Mouse (Mus musculus) left cerebral cortex, adult 9 months (tissue): ENCODE measurements at regions not wholly inside any gene's neighbourhood (a gene's known extent, or its start where the extent isn't known, plus 50 kb on each side); places are given as distances from the start of the nearest gene placed in this dataset.
"Not testable (repeated sequence)": the region's sequence is repeated elsewhere in the genome, so short reads cannot be mapped to it uniquely, and the experiment has no call there.

Experiments
- DNase-seq, 2 experiments: peaks; one replicate each; pipeline ENCODE4 v3.0.0; 2022; ENCODE audit warnings: low spot score in 2 of 2

DNA sequence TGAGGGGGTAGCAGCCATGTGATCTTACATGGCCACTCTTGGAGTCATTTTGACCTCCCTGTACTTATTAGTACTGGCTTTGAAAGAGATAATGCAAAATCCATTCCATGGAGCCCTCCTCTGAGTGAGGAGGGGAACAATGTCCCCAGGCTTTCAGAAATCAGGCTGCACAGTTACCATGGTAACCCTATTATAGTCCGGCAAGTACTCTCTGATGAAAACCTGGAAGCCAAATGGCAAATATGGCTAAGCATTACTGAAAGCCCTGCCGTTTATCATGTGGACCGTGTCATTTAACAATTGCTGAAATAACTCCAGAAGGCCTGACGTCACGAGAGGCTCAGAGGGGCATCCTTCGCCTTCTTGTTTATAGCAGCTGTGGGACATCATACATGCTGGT is 82.5 kb upstream of the Xcl1 start:
- DNase-seq, result peak in 1 of 2 experiments; percentile 3

DNA sequence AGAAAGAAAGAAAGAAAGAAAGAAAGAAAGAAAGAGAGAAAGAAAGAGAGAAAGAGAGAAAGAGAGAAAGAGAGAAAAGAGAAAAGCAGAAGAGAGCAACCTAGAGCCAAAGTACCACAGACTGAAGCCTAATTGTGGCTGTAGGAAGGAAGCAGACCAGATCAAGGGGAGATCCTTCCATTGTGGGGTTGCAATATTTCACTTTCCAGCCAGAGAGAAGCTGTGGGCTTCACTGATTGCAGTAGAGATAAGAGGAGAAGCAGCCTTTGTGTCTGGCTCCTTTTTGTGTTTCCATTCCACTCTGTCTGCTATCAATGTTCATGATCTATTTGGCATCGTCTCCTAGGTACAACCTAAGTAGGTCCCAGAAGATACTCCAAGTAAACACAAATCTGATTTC is 79.0 kb upstream of the Xcl1 start:
- no peak for DNase-seq

DNA sequence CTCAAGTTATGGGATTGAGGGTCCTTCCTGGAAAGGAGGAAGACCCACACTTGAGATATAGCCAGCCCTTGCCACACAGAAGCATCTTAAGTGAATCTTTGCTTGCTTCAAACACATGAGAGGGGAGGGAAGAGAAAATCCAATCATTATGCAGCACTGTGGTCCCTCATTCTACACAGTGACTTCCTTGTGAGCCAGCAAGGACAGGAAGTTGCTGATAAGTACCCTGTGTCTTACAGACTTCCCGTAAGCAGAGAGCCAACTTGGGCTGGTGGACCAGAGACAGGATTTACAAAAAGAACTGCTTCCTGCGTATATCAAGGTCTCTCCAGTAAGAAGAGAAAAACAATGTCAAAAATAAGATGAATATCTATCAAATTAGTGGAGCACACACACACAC is 78.1 kb upstream of the Xcl1 start:
- DNase-seq, result no peak

DNA sequence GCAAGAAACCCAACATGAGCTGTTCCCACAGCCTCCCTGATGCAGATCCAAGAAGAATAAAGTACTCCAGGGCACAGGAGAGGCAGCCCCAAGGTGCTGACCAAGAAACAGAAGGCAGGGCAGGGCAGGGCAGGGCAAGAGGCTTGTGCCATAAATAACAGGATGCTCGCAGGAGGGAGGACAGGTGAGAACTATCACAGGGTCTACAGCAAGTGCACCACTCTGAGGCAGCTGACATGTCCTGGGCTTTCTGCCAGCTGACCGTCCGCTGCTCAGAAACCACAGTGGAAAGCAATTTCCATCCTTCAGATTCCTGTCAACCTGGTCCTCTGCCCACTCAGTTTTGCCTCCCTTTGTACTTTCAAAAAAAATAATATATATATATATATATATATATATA is 77.0 kb upstream of the Xcl1 start:
- no peak for DNase-seq

DNA sequence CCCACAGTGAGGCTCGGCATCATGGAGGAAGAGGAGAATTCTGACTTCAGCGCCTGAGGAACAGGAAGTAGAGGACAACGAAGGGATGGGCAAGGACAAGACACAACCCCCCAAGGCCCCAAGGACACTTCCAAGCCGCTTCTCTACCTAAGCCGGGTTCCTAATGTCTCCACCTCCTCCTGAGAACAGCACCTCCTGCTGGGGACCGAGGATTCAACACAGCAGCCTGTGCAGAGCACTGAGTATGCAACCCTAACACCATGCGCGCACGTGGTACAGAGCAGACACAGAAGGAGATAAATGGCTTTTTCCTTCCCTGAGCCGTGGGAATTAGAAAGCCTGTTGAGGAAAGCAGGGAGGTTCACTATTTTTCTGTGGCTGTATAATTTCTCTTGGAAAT is 64.2 kb upstream of the Xcl1 start:
- DNase-seq, result no peak

DNA sequence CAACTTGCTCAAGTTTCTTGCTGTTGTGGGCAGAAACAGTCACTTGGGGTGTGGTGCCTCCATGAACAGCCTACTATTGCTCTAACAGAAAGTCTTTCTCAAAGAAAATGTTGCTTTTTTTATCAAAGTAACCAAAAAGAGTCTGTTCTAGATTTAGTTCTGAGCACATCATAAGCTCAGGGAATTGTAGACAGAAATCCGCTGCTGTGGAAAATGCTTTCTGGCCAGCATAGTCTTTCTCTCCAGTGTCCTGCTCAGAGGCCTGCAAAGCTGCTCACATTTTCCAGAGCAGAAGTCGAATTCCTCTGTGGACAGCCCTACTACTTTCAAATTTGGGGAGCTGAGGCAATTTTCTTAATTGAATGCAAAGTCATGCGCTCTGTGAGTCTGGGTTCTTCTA is 63.3 kb upstream of the Xcl1 start:
- DNase-seq, result no peak

DNA sequence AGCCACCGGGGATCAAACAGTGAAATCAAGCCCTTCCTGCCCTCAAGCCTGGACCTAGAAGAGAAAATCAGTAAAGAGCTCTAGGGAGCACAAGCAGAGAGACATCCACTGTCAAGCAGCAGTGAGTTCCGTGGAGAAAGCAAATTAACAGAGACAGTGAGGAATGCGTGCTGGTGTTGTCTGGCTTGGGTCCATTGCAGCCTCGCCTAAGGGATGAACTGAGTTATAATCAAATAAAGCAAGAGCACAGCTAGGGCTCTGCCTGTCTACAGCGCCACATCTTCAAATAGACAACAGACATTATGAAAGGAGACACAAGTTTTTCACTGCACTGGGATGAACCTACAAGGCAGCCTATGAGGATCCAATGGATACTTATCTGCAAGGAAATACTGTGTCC is 62.3 kb upstream of the Xcl1 start:
- no peak for DNase-seq

DNA sequence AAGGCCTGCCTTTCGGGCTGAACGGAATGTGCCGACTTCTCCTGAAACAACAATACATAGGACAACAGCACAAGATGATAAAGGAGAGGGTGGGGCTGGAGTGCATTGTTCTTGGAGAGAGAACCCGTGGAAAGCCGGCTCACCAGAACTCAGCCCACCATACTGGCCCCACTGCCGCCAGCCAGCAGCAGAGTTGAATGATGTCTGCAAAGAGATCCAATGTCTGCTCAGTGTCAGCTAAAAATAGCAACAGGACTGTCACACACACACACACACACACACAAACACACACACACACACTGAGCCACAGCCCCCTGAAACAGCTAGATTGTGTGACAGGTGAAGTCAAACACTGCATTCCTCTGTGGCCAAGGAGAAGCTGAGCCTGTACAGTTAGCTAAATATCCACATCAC is 58.9 kb upstream of the Xcl1 start:
- no peak for DNase-seq

DNA sequence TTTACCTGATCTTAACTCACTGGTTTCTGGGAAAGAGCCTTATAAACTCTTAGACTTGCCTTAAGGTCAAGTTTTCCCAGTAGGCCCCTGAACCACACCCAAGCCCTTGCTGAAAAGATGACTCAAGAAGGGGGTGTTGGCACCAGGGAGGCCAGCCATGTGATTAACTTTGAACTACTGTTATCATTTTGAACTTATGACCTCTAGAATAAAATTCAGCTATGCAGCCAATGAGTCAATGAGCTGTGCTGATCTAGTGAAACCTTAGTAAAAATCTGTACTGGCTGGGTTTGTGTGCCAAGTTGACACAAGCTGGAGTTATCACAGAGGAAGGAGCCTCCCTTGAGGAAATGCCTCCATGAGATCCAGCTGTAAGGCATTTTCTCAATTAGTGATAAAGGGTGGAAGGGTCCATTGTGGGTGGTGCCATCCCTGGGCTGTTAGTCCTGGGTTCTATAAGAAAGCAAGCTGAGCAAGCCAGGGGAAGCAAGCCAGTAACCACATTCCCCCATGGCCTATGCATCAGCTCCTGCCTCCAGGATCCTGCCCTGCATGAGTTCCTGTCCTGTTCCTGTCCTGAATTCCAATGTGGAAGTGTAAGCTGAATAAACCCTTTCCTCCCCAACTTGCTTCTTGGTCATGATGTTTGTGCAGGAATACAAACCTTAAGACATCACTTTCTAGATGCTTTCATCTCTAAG is 58.0 kb upstream of the Xcl1 start:
- not testable (repeated sequence) for DNase-seq

DNA sequence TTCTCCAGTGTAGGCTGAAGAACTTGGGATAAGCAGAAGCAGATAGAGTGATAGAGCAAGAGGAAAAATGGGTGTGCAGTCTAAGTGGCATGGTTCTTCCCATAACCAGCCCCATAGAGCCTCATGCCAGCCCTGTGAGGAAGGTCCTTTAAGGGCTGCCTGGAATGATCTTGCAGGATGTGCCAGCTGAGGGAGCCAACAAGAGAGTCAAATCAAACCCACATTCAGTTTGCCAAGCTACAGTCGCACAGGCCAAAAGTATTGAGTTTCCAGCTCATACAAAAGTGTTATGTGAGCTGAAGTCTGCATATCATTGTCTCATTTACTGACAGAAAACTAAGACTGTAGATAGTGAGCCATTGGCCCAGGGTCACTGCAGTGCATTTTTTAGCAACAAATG is 53.7 kb upstream of the Xcl1 start:
- no peak for DNase-seq

DNA sequence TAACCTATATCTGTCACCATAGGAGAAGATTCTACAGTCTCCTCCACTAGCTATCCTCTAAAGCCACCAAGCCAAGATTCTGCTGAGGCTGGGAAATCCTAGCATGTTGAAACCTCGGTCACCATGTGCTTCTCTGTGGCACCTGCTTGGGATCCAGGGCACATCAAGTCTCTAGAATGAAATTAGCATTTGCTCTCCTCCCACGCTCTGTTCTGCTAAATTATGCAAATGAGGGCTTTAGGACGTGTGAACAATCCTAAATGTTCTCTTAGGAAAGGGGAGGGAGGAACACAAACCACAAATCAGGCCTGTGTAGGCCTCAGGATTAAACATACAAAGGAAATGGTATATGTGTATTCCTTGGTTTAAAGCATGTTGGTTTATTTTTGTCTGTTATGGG is 52.9 kb upstream of the Xcl1 start:
- DNase-seq, result peak; percentile 46 to 66

DNA sequence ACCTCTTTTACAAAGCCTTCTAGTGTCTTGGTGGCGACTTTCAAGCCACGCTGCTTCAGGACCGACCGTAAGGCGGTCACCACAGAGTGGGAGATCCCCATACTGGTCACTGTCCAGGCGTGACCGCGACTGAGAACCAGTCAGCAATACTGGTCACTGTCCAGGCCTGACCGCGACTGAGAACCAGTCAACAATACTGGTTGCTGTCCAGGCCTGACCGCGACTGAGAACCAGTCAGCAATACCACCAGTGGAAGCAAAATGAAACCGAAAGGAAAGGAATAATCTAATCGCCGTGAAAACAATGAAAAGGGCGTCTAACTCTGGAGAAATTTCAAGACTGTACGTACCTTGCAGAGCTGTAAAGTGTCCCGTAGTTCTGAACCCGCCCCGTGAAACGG is 50.2 kb upstream of the Xcl1 start:
- not testable (repeated sequence) for DNase-seq
